Mouse (Mus musculus) ES-Bruce4 (cell line): ENCODE measurements at regions not wholly inside any gene's neighbourhood (a gene's known extent, or its start where the extent isn't known, plus 50 kb on each side); places are given as distances from the start of the nearest gene placed in this dataset.

ENCODE experiments used
- CTCF ChIP-seq: IDR thresholded peaks from one replicate; pipeline ENCODE4 v1.8.1; 2011; ENCODE audit warnings: low read depth, low read length
- POLR2A ChIP-seq: IDR thresholded peaks from one replicate; pipeline ENCODE4 v1.8.1; 2011; ENCODE audit warnings: low read length; ENCODE audit not compliant: insufficient read depth

GRCm38 (mm10) chr1:72065090-72065489 lies 147.0 kb downstream of the Mreg start:
- TF ChIP-seq CTCF: no peak
- no peak for TF ChIP-seq POLR2A
